Mouse (Mus musculus) right cerebral cortex, postnatal 14 days (tissue): ENCODE results near the gene Macrod1.

Source experiments
- DNase-seq: peaks from one replicate; pipeline ENCODE4 v3.0.0; 2022

The Macrod1 gene

DNA sequence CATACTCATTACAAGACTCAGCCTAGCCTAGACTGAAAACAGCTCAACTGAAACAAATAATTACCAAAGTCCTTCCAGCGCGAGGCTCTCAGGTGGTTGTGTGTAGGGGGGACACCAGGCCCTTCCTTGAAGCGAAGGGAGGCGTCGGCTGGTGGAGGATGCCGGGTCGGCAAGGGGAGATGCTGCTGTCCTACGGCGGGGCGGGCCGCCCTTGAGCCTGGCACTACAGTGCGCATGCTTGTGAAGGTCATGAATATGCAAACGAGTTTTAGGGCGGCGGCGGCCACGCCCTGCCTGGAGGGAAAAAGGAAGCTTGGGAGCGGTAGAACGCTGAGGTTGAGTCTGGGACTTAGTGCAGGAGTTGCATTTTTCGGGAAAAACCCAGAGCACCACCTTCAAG is 87.2 kb downstream of the Macrod1 start:
- DNase-seq, result peak; percentile 69

DNA sequence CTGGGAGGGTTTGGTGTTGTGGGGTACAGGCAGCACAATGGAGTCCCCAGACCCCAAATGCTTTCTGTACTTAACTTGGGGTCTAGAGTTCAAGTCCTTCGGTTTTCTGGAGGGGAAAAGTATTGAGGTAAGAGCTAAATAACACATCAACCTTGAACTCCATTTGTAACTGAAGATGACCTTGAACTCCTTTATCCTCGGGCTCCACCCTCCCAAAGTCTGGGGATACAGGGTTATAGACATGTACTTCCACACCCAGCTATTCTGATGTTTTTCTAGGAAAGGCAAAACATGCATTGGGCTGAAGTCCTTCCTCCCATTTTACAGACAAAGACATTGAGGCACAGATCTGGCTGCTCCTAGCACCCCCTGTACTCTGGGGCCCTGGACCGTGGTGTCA is 87.8 kb downstream of the Macrod1 start:
- no peak for DNase-seq

DNA sequence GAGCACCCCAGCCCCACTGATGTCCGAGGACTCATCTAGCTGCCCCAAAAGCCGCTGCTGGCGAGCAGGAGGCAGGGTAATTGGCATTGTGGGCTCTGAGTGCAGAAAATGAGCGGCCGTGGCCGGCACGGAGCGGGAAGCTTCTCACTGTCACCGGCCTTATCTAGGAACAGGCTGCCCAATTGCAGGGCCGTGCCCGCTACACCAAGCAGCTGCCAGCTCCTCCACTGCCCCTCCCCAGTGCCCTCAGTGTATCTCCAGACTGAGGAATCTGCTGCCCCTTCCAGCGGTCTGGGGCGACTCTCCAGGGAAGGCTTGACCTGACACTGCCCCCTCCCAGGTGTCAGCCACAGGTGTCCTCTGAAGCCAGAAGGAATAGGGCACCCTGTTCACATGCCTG is 89.8 kb downstream of the Macrod1 start:
- no peak for DNase-seq

DNA sequence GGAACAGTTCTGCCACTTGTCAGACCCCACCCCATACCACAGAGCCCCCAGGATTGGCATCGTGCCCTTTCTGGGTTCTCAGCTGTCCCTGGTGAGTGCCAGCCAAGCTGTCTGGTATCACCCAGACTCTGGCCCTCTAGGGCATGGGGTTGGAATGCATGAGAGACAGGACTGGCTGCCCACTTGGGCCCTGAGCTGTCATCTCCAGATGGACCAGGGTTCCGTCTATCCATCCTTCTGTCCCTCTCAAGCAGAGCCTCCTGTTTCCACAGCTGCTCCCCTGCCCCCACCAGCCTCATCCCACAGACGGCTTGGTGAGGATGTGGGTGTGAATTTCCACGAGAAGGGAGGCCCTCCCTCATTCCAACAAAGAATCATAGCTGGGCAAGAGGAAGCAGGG is 91.5 kb downstream of the Macrod1 start:
- peak; percentile 56 for DNase-seq

DNA sequence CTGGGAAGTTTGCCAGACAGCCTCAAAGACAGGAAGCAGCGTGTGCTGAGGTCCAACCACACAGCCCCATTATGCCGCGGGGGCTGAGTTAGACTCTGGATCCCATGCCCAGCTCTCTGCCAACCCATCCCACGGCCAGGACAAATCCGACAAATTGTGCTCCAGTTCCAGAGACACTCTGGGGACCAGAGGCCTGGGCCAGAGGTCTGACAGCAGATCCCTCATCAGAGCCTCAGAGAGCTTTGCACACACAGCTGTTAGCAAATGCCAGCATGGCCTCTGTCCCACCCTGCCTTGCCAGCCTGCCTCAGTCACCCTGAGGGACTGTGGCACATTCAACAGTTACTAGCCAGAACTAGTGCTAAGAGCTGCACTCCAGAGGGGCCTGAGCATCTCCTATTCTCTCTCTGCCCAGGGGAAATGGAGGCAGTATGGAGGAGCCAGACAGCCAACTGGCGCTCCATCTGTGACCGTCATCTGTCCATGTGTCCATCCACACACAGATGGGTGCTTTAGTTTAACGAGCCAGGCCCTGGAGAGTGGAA is 92.0 kb downstream of the Macrod1 start:
- DNase-seq, result no peak

DNA sequence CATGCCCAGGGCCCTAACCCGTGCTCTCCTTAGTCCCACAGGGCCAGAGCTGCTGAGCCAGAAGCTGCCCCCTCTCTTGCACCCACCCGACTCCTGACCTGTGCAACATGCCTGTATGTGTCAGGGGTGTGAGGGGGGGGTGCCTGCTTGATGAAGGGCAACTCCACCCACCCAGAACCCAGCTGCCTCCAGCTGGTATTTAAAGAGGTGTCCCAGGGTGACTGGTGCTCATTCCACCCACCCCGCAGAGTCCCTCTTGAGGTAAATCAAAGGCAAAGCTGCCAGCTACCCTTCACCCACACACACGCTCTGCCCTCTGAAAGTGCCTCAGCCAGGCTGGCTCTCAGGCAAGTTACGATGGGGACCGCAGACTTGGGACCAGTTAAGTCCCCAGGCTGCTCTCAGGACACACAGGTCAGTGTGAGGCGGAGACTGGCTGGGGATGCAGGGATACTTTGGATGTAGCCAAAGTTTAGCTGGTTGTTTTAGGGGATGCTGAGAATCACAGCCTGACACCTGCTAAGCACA is 92.6 kb downstream of the Macrod1 start:
- DNase-seq, result no peak

DNA sequence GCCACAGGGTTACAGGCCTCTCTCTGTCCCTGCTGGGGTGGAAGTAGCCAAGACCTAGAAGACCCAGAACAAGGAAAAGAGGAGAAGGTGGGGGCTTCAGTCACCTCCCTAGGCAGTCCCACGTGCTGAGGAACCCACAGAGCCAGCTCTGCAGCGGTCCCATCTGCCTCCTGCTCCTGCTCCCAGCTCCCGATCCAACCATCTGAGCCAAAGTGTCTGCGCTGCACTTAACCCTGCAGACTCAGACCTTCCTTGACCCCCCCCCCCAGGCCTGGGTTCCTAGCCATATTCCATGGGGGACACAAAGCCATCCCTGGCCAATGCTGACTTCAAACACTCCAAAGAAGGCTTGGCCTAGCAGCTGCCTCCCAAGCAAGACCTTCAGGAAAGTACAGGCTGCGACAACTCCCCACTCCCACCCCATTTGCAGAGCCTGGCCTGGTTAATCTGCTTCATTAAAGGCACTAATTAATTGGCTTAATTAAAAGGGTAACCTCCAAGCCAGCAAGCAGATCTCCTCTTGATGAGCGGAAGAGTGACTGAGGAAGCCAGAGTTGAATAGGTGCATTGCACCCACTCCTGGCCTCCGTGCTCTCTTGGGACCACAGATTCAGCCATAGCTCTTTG is 94.8 kb downstream of the Macrod1 start:
- DNase-seq, result no peak

- DNase-seq, result no peak
Measured at GRCm38 (mm10) chr19:7151927-7152653, 95.5 kb downstream of the Macrod1 start.

DNA sequence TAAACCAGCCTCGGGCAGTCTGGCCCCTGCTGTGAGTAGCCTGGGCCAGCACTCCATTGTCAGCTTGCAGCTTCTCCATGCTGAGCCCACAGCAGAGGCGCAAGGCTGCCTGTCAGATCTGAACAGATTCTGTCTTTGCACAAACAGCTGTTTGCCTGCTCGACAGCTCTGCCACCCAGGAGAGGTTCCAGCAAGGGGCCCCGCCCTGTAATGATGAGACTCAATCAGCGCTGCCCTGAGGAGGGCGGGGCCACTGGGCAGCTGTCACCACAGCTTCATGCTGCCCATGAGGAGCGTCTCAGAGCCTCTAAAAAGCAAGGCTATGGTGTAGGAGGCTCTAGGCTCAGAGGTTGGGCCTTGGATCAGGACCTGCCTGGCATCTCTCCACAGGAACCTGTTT is 96.6 kb downstream of the Macrod1 start:
- peak; percentile 28 for DNase-seq

DNA sequence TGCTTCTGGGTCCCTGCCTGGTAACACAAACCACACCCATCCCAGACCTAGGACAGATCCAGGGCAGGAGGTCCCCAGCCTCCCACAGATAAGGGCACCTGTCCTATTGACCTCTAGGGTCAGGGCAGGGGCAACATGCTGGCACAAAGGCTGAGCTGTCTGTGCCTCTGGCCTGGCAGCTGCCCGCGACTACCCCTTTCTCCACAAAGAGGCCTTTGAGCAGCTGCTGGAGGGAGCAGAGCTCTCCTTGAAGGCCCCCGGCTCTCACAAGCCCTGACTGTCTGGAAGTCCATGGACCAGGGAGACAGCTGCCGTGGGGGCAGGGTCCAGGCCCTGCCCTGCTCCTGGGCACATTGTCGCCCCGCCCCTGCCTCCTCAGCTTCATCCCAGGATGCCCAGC is 98.6 kb downstream of the Macrod1 start:
- DNase-seq, result peak; percentile 42

DNA sequence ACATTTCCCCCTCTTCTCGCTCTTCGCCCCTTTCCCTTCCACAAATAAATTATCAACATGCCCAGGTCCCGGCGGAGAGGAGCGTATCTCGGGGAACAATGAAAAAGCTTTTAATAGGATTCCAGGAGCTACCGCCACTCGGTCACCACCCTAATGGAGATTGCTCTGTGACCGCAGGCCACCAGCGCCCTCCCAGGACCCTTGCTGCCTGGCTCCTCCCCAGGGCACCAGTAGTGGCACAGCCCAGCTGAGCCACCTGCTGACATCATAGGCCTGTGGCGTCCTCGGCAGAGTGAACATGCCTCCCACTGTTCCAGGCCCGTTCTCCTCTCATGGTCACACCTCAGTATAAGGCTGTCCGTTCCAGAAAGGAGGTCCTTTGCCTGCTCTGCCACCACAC is 101.1 kb downstream of the Macrod1 start:
- DNase-seq, result no peak

- peak; percentile 65 for DNase-seq
Measured at GRCm38 (mm10) chr19:7160151-7160906, 103.7 kb downstream of the Macrod1 start.

- DNase-seq, result no peak
Measured at GRCm38 (mm10) chr19:7161064-7161463, 104.5 kb downstream of the Macrod1 start.

GRCm38 (mm10) chr19:7164238-7164637 is 107.6 kb downstream of the Macrod1 start:
- no peak for DNase-seq

DNA sequence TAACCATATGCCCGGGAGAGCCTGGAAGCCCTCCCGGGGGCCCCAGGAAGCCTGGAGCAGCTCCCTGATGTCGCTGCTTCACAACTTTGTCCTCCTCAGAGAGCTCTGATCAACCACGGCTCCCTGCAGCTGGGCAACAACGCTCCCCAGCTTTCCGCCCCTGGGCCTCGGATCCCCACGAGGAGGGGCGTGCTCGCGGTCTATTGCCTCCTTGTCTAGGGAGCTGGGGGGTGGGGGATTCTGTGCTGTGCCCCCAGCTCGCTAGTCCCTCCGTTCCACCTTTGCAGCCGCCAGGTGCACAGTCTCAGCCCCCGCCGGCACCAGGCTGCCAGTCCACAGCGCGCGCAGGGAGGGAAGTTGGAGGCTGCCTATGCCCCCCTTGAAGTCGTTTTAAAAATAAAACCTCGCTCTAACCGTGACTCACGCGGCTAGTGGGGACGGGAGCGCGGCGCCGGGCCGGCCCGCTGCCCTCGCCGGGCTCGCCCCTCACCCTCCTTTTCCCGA is 108.3 kb downstream of the Macrod1 start:
- DNase-seq, result no peak

- no peak for DNase-seq
Measured at GRCm38 (mm10) chr19:7165509-7166199, 109.0 kb downstream of the Macrod1 start.

DNA sequence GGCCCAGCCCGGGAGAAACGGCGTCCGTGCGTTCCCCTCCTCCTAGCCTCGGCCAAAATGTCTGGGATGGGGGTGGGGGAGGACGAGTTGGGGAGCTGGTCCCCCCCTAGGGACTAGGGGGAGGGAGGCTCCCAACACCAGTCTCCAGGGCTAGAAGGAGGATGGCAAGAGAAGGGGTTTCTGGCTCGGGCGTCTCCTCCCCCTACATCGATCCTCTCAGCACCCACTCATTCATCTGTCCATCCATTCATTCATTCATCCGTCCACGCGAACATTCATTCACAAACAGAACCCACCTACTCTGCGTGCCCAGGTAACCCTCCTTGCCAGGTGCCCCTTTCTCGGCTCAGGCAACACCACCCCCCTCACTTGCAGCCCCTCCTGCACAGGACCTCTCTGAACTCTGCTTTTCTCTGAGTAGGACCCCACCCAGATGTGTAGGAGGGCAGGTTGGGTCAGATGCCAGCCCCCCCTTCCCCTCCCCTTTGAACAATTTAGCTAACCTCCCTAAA is 109.6 kb downstream of the Macrod1 start:
- DNase-seq, result no peak

DNA sequence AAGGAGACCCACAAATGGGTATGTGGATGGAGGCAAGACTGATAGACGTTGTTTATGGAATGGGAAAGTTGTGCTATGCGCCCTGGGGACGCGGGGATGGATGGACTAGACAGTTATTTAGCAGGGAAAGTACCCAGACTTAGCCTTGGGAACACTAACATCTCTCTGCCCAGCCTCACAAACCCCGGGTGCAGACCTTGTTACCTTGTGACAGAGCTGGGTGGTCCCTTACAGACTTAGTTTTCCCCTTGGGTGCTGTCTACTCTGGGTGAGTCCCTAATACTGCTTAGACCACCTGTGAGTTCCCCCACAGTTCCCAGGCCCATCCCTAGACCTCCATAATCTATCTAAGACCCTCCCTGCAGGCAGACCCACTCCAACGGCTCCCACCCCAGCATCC is 110.2 kb downstream of the Macrod1 start:
- DNase-seq, result no peak

- no peak for DNase-seq
Measured at GRCm38 (mm10) chr19:7168423-7168822, 111.8 kb downstream of the Macrod1 start.

GRCm38 (mm10) chr19:7170916-7171315 is 114.3 kb downstream of the Macrod1 start:
- no peak for DNase-seq

GRCm38 (mm10) chr19:7171447-7171846 is 114.8 kb downstream of the Macrod1 start:
- DNase-seq, result no peak
